Mouse (Mus musculus): ENCODE results near the gene Kcnma1. TPM values are rescaled to one million over a fixed set of nuclear protein-coding genes. Genes with fewer than 3 reads are reported as not detected.

The Kcnma1 gene
- polyA plus RNA-seq, 1 experiment from 2014 or later = 2.7 TPM

GRCm38 (mm10) chr14:23759626-23760025, 254.7 kb downstream of the Kcnma1 start:
- H3K36me3 ChIP-seq = no peaks in the 10 kb centered on the region
- no peak for ATAC-seq (ENCODE audit: low FRiP score, low read depth)
- no peak overlapping the region for H3K4me2 ChIP-seq (replicated peaks)
- H3K4me3 ChIP-seq = no peak overlapping the region
- H3K27me3 ChIP-seq = no peaks in the 10 kb centered on the region
- H3K27ac ChIP-seq (replicated peaks) = no peak overlapping the region
- no peak overlapping the region for H3K9ac ChIP-seq (replicated peaks)
- H3K9me3 ChIP-seq = no peaks in the 10 kb centered on the region
- H3K4me1 ChIP-seq = no peaks in the 10 kb centered on the region
- 85% methylated on average over 5 of the region's 5 CpGs for WGBS

GRCm38 (mm10) chr14:23758421-23758820, 255.9 kb downstream of the Kcnma1 start:
- Histone ChIP-seq H3K27me3 (no peaks in the 10 kb centered on the region), H3K9me3 (no peaks in the 10 kb centered on the region), H3K9ac (replicated peaks) (no peak overlapping the region), H3K4me1 (no peaks in the 10 kb centered on the region), H3K4me3 (no peak overlapping the region), H3K36me3 (no peaks in the 10 kb centered on the region), H3K27ac (replicated peaks) (no peak overlapping the region), H3K4me2 (replicated peaks) (no peak overlapping the region)
- ATAC-seq (ENCODE audit: low FRiP score, low read depth) = no peak
- 66% methylated on average over 1 of the region's 1 CpGs for WGBS

- no peaks in the 10 kb centered on the region for H3K4me1 ChIP-seq
- H3K27ac ChIP-seq (replicated peaks) = no peak overlapping the region
- 91% methylated on average over 2 of the region's 2 CpGs for WGBS
- no peaks in the 10 kb centered on the region for H3K36me3 ChIP-seq
- H3K9me3 ChIP-seq = no peaks in the 10 kb centered on the region
- H3K27me3 ChIP-seq = no peaks in the 10 kb centered on the region
- ATAC-seq (ENCODE audit: low FRiP score, low read depth) = no peak
- no peak overlapping the region for H3K9ac ChIP-seq (replicated peaks)
- no peak overlapping the region for H3K4me2 ChIP-seq (replicated peaks)
- H3K4me3 ChIP-seq = no peak overlapping the region
Observed at GRCm38 (mm10) chr14:23748011-23748410, 266.3 kb downstream of the Kcnma1 start.

DNA sequence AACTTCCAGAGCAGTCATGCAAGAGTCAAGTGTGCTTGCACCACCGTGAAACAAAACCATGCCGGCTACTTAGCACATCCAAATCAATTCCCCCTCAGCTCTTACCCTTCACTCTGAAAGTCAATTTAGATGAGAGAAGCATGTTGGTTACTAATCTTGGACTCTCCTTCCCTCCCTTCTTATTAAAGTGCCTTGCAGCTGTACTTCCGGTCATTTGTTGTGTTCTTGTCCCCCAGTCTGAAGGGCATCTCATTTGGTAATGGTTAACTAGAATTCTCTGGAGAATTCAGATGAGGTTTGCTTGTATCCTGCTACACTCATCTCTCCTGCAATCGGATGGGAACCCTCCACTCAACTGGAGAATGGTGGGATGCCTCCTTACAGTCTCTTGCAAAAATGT, 267.3 kb downstream of the Kcnma1 start:
- Histone ChIP-seq H3K4me2 (replicated peaks) (no peak overlapping the region), H3K27me3 (no peaks in the 10 kb centered on the region), H3K9ac (replicated peaks) (no peak overlapping the region), H3K9me3 (no peaks in the 10 kb centered on the region), H3K36me3 (no peaks in the 10 kb centered on the region), H3K4me3 (no peak overlapping the region), H3K27ac (replicated peaks) (no peak overlapping the region), H3K4me1 (no peaks in the 10 kb centered on the region)
- 91% methylated on average over 4 of the region's 4 CpGs for WGBS
- no peak for ATAC-seq (ENCODE audit: low FRiP score, low read depth)

DNA sequence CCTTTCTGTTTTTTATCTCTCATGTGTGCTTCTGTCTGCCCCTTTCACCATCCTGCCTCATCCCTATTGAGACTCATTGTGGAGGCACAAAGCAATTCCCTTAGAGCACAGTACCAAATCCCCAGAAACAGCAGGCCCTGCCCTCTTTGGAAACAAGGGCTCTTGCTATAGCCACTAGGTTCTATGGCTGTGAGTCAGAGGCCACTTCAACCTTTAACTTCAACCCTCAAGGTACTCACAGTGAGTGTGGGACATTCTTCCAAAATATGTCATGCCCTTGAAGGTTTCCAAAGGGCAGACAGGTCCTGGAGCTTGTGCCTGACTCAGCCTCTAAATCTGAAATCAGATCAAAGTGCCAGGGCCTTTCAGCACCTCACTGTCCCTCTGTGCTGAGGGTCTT, 272.8 kb downstream of the Kcnma1 start:
- no peak overlapping the region for H3K4me3 ChIP-seq
- ATAC-seq (ENCODE audit: low FRiP score, low read depth) = no peak
- no peaks in the 10 kb centered on the region for H3K4me1 ChIP-seq
- H3K4me2 ChIP-seq (replicated peaks) = no peak overlapping the region
- H3K9me3 ChIP-seq = no peaks in the 10 kb centered on the region
- no peak overlapping the region for H3K27ac ChIP-seq (replicated peaks)
- H3K36me3 ChIP-seq = no peaks in the 10 kb centered on the region
- no peaks in the 10 kb centered on the region for H3K27me3 ChIP-seq
- H3K9ac ChIP-seq (replicated peaks) = no peak overlapping the region

DNA sequence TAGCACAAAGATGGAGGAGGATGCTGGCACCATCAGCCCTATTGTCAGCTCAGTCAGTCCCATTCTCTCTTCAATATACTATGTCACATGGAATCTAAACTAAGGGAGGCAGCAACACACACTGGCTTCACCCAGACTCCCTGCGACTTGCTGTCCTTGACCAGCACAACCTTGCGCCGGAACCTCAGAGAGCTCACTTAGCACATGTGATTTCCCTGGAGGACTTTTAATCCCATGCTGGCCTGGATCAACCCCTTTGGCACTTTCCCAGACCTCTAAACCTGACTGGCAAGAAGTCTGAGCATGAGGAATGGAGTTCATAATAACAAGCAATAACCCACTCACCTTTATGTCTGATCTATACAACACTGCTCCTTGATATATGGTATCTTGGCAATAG, 280.1 kb downstream of the Kcnma1 start:
- Histone ChIP-seq H3K36me3 (no peaks in the 10 kb centered on the region), H3K9ac (replicated peaks) (no peak overlapping the region), H3K9me3 (no peaks in the 10 kb centered on the region), H3K4me1 (no peaks in the 10 kb centered on the region), H3K4me2 (replicated peaks) (no peak overlapping the region), H3K27ac (replicated peaks) (no peak overlapping the region), H3K27me3 (no peaks in the 10 kb centered on the region), H3K4me3 (no peak overlapping the region)
- ATAC-seq (ENCODE audit: low FRiP score, low read depth) = no peak
- 95% methylated on average over 3 of the region's 3 CpGs for WGBS

- H3K36me3 ChIP-seq = no peaks in the 10 kb centered on the region
- whole genome bisulfite sequencing = 62% methylated on average over 2 of the region's 2 CpGs
- H3K4me2 ChIP-seq (replicated peaks) = no peak overlapping the region
- no peaks in the 10 kb centered on the region for H3K9me3 ChIP-seq
- H3K27ac ChIP-seq (replicated peaks) = no peak overlapping the region
- no peak for ATAC-seq (ENCODE audit: low FRiP score, low read depth)
- H3K4me3 ChIP-seq = no peak overlapping the region
- H3K4me1 ChIP-seq = no peaks in the 10 kb centered on the region
- H3K27me3 ChIP-seq = no peaks in the 10 kb centered on the region
- no peak overlapping the region for H3K9ac ChIP-seq (replicated peaks)
Observed at GRCm38 (mm10) chr14:23729377-23729776, 284.9 kb downstream of the Kcnma1 start.

DNA sequence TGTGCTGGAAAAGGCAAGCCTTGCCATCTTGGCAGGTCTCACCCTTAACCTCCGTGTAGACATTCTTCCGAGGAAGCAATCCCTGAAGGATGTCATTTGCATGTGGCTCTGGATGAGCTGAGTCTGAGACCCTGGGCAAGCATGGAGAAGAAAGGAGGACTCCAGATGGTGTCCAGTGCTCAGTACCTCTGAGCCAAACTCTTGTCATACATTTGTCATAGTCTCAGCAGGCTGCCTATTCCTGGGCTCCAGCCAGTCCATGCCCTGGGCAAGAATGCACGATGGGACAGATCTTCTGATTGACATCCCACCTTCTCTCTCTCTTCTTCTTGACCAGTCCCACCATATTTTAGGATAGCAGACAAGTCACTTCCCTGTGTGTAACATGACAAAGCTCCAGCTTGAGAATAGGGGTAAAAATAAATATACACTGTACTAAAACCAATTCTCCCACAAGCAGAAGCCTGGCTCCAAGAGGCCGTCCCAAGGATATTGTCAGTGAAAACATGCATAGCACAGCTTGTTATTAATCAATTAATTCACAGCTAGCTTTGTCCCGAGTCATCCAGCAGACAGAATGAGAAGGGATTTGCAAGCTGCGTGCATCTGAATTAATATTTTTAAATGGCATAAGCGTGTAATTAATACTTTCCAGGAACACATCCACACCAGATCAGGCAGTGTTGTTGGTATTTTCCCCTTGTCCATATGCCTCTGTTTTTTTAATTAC, 290.4 kb downstream of the Kcnma1 start:
- Histone ChIP-seq H3K4me1 (0 out of 2 replicates have a peak, but pooled peaks cover 7% of the 10 kb centered on the region), H3K4me3 (no peak overlapping the region), H3K4me2 (replicated peaks) (no peak overlapping the region), H3K27ac (replicated peaks) (no peak overlapping the region), H3K9me3 (no peaks in the 10 kb centered on the region), H3K36me3 (no peaks in the 10 kb centered on the region), H3K27me3 (no peaks in the 10 kb centered on the region), H3K9ac (replicated peaks) (no peak overlapping the region)
- 59% methylated on average over 7 of the region's 7 CpGs for WGBS
- ATAC-seq (ENCODE audit: low FRiP score, low read depth) = no peak

DNA sequence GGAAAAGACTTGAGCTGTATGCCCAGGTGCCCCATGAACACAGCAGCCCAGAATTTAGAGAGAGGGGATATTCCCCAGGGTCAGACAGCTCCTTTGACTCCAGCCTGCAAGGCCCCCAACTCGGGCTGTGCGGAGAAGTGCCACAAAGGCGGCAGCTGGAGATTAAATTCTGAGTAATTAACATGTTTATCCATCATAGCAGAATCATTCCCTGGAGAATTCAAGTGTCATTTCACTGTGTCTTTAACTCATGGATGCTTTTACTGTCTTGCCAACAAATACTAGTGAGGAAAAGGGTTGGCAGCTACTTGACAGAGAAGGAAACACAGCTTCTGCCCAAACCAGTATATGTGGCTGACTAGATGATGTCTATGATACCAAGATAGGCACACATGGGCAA, 295.0 kb downstream of the Kcnma1 start:
- no peak overlapping the region for H3K27ac ChIP-seq (replicated peaks)
- no peaks in the 10 kb centered on the region for H3K27me3 ChIP-seq
- WGBS = 56% methylated on average over 3 of the region's 3 CpGs
- no peak overlapping the region for H3K9ac ChIP-seq (replicated peaks)
- H3K9me3 ChIP-seq = no peaks in the 10 kb centered on the region
- no peaks in the 10 kb centered on the region for H3K36me3 ChIP-seq
- no peak overlapping the region for H3K4me2 ChIP-seq (replicated peaks)
- no peak overlapping the region for H3K4me3 ChIP-seq
- no peak for ATAC-seq (ENCODE audit: low FRiP score, low read depth)
- H3K4me1 ChIP-seq = 0 out of 2 replicates have a peak, but pooled peaks cover 6% of the 10 kb centered on the region

- Histone ChIP-seq H3K4me2 (replicated peaks) (no peak overlapping the region), H3K4me1 (0 out of 2 replicates have a peak, but pooled peaks cover under 1% of the 10 kb centered on the region), H3K36me3 (no peaks in the 10 kb centered on the region), H3K27me3 (no peaks in the 10 kb centered on the region), H3K9ac (replicated peaks) (no peak overlapping the region), H3K27ac (replicated peaks) (no peak overlapping the region), H3K4me3 (no peak overlapping the region), H3K9me3 (no peaks in the 10 kb centered on the region)
- WGBS = 85% methylated on average over 6 of the region's 6 CpGs
- no peak for ATAC-seq (ENCODE audit: low FRiP score, low read depth)
Observed at GRCm38 (mm10) chr14:23718667-23719066, 295.6 kb downstream of the Kcnma1 start.

DNA sequence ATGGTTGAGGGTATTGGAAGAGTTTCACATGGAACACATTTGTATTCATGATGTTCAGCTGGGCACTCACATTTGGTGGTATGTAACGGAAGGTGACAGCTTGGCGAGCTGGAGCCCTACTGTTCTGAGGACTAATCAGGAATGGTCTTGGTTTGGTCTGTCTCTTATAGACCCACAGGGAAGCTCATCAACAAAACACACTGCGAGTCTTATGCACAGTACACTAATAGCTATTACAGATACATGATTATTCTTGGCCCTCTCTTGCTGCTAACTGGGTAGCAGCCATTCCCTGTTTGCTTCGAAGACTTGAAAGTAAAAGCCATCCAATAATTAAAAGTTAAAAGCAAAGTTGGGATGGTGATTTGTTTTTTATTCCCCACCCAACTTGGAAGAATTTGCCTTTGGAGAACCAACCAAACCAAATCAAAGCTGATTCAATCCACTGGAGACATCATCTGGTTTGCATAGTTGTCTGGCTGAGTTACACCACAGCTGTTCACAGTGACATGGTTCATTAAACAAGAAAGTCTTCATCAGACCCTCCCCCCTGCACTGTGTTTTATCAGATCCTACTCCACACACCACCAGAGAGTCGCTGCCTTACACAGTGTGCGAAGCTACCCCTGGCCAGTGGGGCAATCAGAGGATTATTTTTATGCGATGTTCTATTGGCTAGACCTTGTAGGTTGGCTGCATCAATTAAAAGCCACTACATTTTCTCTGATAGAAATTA, 299.7 kb downstream of the Kcnma1 start:
- H3K9me3 ChIP-seq = no peaks in the 10 kb centered on the region
- no peak overlapping the region for H3K4me2 ChIP-seq (replicated peaks)
- no peaks in the 10 kb centered on the region for H3K36me3 ChIP-seq
- no peak overlapping the region for H3K27ac ChIP-seq (replicated peaks)
- H3K4me3 ChIP-seq = no peak overlapping the region
- no peak for ATAC-seq (ENCODE audit: low FRiP score, low read depth)
- H3K4me1 ChIP-seq = 0 out of 2 replicates have a peak, but pooled peaks cover 5% of the 10 kb centered on the region
- no peak overlapping the region for H3K9ac ChIP-seq (replicated peaks)
- H3K27me3 ChIP-seq = no peaks in the 10 kb centered on the region
- WGBS = 81% methylated on average over 7 of the region's 7 CpGs

DNA sequence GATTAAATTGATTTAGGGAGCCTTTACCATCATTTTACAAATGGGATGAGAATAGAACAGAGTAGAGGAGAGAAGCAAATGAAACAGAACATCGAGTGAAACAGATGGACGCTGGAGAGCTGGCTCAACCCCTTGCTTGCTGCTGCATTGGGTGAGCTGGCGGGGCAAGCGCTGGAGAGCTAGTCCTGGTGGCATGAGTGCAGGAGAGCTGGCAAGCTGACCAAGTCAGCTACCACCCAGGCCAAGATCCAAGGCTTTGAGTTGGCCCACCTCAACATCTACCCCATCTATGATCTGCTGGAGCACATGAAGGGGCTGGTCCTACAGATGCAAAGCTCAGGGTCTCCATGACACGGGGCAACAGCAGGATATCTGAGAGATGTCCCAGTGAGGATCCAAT, 301.4 kb downstream of the Kcnma1 start:
- Histone ChIP-seq H3K4me2 (replicated peaks) (no peak overlapping the region), H3K27me3 (no peaks in the 10 kb centered on the region), H3K9me3 (no peaks in the 10 kb centered on the region), H3K4me1 (0 out of 2 replicates have a peak, but pooled peaks cover 5% of the 10 kb centered on the region), H3K9ac (replicated peaks) (no peak overlapping the region), H3K36me3 (no peaks in the 10 kb centered on the region), H3K27ac (replicated peaks) (no peak overlapping the region), H3K4me3 (no peak overlapping the region)
- ATAC-seq (ENCODE audit: low FRiP score, low read depth) = no peak
- WGBS = 91% methylated on average over 5 of the region's 5 CpGs
